In genomic region chr7:45124224-45125143, GRCm38 (mm10) we compare ENCODE assay signal across 8 mouse cellular contexts. TPM values are rescaled to one million over a fixed set of nuclear protein-coding genes. Genes with fewer than 3 reads are reported as not detected.
DNase-seq lines count a peak whose midpoint lies in the region; ATAC-seq and TF ChIP-seq lines count a peak whose summit lies in the region.

Rps11 (minus strand) TSS chr7:45124439.

- peaks cover 10 to 47% of the 10 kb centered on the region in 2 experiments for H3K4me1 ChIP-seq in CH12.LX (ENCODE audit: control insufficient read depth in 1 of 2, insufficient read depth in 2 of 2)
- peaks cover 28% of the 10 kb centered on the region for H3K4me1 ChIP-seq in forebrain, embryonic 11.5 days (replicated peaks; ENCODE audit: control insufficient read depth, insufficient read depth, low read length)
- H3K4me1 ChIP-seq in heart, embryonic 16.5 days (ENCODE audit: control insufficient read depth, insufficient read depth, low read length): peaks cover 46% of the 10 kb centered on the region
- H3K4me1 ChIP-seq in liver, embryonic 15.5 days (replicated peaks): peaks cover 81% of the 10 kb centered on the region
- H3K4me1 ChIP-seq in neural tube, embryonic 12.5 days: peaks cover 35% of the 10 kb centered on the region

- peak; percentile 86 for TF ChIP-seq POLR2A in CH12.LX (IDR thresholded peaks at IDR 0.05; ENCODE audit: low read depth, low read length)

- under 1% methylated on average over 59 of the region's 59 CpGs for WGBS in forebrain, embryonic 11.5 days
- WGBS in heart, embryonic 16.5 days: 1% methylated on average over 59 of the region's 59 CpGs
- WGBS in liver, embryonic 15.5 days (ENCODE audit: insufficient replicate concordance): under 1% methylated on average over 59 of the region's 59 CpGs
- under 1% methylated on average over 59 of the region's 59 CpGs for WGBS in neural tube, embryonic 12.5 days

- dilution Hi-C loops in CH12.LX (cut with MboI; ENCODE audit: extremely low pct_ligation_motif_present, extremely low pct_unique_long_range_greater_than_20kb, low sequenced_read_pairs): no loop called here

- ATAC-seq in forebrain, embryonic 11.5 days (replicated peaks; ENCODE audit: low FRiP score): peak; percentile 81
- peak; percentile 81 for ATAC-seq in heart, embryonic 16.5 days (replicated peaks; ENCODE audit: extremely low read depth, insufficient read depth, low FRiP score)
- peak; percentile 77 for ATAC-seq in liver, embryonic 15.5 days (ENCODE audit: insufficient read depth)
- ATAC-seq in neural tube, embryonic 12.5 days (ENCODE audit: low FRiP score, low read depth): peak; percentile 81

- TF ChIP-seq RAD21 in CH12.LX (IDR thresholded peaks at IDR 0.05; ENCODE audit: low read depth, low read length): no peak

- peak within 1 kb of the TSS; percentile 84 to 93 (median 92) for H3K4me3 ChIP-seq in CH12.LX (replicated peaks in 1 of 3; ENCODE audit: low read depth in 2 of 3, low read length in 2 of 3, poor library complexity in 1 of 3)
- H3K4me3 ChIP-seq in forebrain, embryonic 11.5 days (ENCODE audit: low read depth, low read length): peak within 1 kb of the TSS; percentile 87
- H3K4me3 ChIP-seq in heart, embryonic 16.5 days (ENCODE audit: low read length): peak within 1 kb of the TSS; percentile 94
- H3K4me3 ChIP-seq in liver, embryonic 15.5 days (replicated peaks): peak within 1 kb of the TSS; percentile 83
- H3K4me3 ChIP-seq in neural tube, embryonic 12.5 days: peak within 1 kb of the TSS; percentile 92

- peak within 1 kb of the TSS; percentile 82 for H3K27ac ChIP-seq in CH12.LX (ENCODE audit: insufficient read depth, low read depth)
- peak within 1 kb of the TSS; percentile 93 for H3K27ac ChIP-seq in forebrain, embryonic 11.5 days (ENCODE audit: low read depth, low read length)
- H3K27ac ChIP-seq in heart, embryonic 16.5 days (ENCODE audit: low read length): peak within 1 kb of the TSS; percentile 91
- H3K27ac ChIP-seq in liver, embryonic 15.5 days (replicated peaks): peak within 1 kb of the TSS; percentile 87
- H3K27ac ChIP-seq in neural tube, embryonic 12.5 days: peak within 1 kb of the TSS; percentile 59

- peaks cover 44% of the 10 kb centered on the region for H3K79me2 ChIP-seq in CH12.LX (replicated peaks; ENCODE audit: control insufficient read depth, extremely low read depth, insufficient read depth, poor library complexity, severe bottlenecking)

- H3K36me3 ChIP-seq in CH12.LX (replicated peaks in 1 of 2; ENCODE audit: control insufficient read depth in 1 of 2, insufficient read depth in 1 of 2, low read length in 1 of 2): peaks cover 55 to 70% of the 10 kb centered on the region in 2 experiments
- H3K36me3 ChIP-seq in forebrain, embryonic 11.5 days (ENCODE audit: control insufficient read depth, insufficient read depth, low read length): peaks cover 40% of the 10 kb centered on the region
- peaks cover 51% of the 10 kb centered on the region for H3K36me3 ChIP-seq in heart, embryonic 16.5 days (ENCODE audit: control insufficient read depth, insufficient read depth)
- peaks cover 67% of the 10 kb centered on the region for H3K36me3 ChIP-seq in liver, embryonic 15.5 days (replicated peaks)
- H3K36me3 ChIP-seq in neural tube, embryonic 12.5 days: peaks cover 62% of the 10 kb centered on the region

- peak within 1 kb of the TSS; percentile 96 for H3K9ac ChIP-seq in CH12.LX (ENCODE audit: insufficient read depth, low read depth)
- peak within 1 kb of the TSS; percentile 99 for H3K9ac ChIP-seq in forebrain, embryonic 11.5 days (ENCODE audit: low read length)
- peak within 1 kb of the TSS; percentile 98 for H3K9ac ChIP-seq in heart, embryonic 16.5 days (ENCODE audit: low read length)
- H3K9ac ChIP-seq in liver, embryonic 15.5 days: peak within 1 kb of the TSS; percentile 87
- H3K9ac ChIP-seq in neural tube, embryonic 12.5 days: peak within 1 kb of the TSS; percentile 97

- no peaks in the 10 kb centered on the region for H3K27me3 ChIP-seq in CH12.LX (replicated peaks)
- H3K27me3 ChIP-seq in forebrain, embryonic 11.5 days (ENCODE audit: control insufficient read depth, insufficient read depth, low read length): no peaks in the 10 kb centered on the region
- no peaks in the 10 kb centered on the region for H3K27me3 ChIP-seq in heart, embryonic 16.5 days (ENCODE audit: control insufficient read depth, insufficient read depth, low read length)
- no peaks in the 10 kb centered on the region for H3K27me3 ChIP-seq in liver, embryonic 15.5 days
- H3K27me3 ChIP-seq in neural tube, embryonic 12.5 days (replicated peaks): no peaks in the 10 kb centered on the region

- peak; percentile 99 for DNase-seq in CH12.LX (ENCODE audit: extremely low read depth)
- peak; percentile 99 for DNase-seq in c-Kit-positive CD71-positive TER-119-negative erythroid progenitor cells, embryonic 14.5 days (ENCODE audit: low read depth)
- DNase-seq in forebrain, embryonic 11.5 days (ENCODE audit: low spot score): peak; percentile 99
- DNase-seq in kidney, postnatal 36 days: peak; percentile 99
- DNase-seq in telencephalon, adult 2 months (ENCODE audit: low read depth, low spot score): peak; percentile 100

- peak within 1 kb of the TSS; percentile 60 for H3K4me2 ChIP-seq in CH12.LX (ENCODE audit: insufficient read depth, low read depth, poor library complexity, severe bottlenecking)
- H3K4me2 ChIP-seq in forebrain, embryonic 11.5 days (ENCODE audit: low read depth, low read length, severe bottlenecking): peak within 1 kb of the TSS; percentile 76
- peak within 1 kb of the TSS; percentile 93 for H3K4me2 ChIP-seq in heart, embryonic 16.5 days (ENCODE audit: low read depth, low read length)
- H3K4me2 ChIP-seq in liver, embryonic 15.5 days: peak within 1 kb of the TSS; percentile 88
- peak within 1 kb of the TSS; percentile 78 for H3K4me2 ChIP-seq in neural tube, embryonic 12.5 days (replicated peaks)

- H3K9me3 ChIP-seq in CH12.LX (replicated peaks; ENCODE audit: low read length): no peaks in the 10 kb centered on the region
- no peaks in the 10 kb centered on the region for H3K9me3 ChIP-seq in forebrain, embryonic 11.5 days (ENCODE audit: control insufficient read depth, low read length)
- H3K9me3 ChIP-seq in heart, embryonic 16.5 days (replicated peaks; ENCODE audit: control insufficient read depth, low read length): no peaks in the 10 kb centered on the region
- H3K9me3 ChIP-seq in liver, embryonic 15.5 days (replicated peaks): no peaks in the 10 kb centered on the region
- no peaks in the 10 kb centered on the region for H3K9me3 ChIP-seq in neural tube, embryonic 12.5 days

- TF ChIP-seq CTCF in CH12.LX (conservative IDR thresholded peaks at IDR 0.05 in 1 of 2, IDR thresholded peaks at IDR 0.05 in 1 of 2; ENCODE audit: low read depth in 2 of 2, low read length in 2 of 2): 0 out of 4 replicates have a peak, but pooled peaks of 1 of the 2 experiments have one; percentile 8

- in situ Hi-C loops in CH12.LX (cut with MboI; ENCODE audit: low pct_ligation_motif_present, low pct_unique_long_range_greater_than_20kb, low sequenced_read_pairs): loop anchor here (5.0 kb wide), 1 partner anchor 42 kb away; no protein-coding TSS in a partner anchor

- TF ChIP-seq EP300 in CH12.LX (IDR thresholded peaks at IDR 0.05; ENCODE audit: low read length): no peak

TF ChIP-seq in CH12.LX, 34 proteins besides CTCF, POLR2A, EP300 and RAD21 (continues in another document):
- TF ChIP-seq RCOR1 (conservative IDR thresholded peaks at IDR 0.05; ENCODE audit: low read depth, low read length) (0 out of 2 replicates have a peak, but pooled peaks have one; percentile 53), ZNF384 (IDR thresholded peaks at IDR 0.05; ENCODE audit: low read depth, low read length) (no peak), USF2 (conservative IDR thresholded peaks at IDR 0.05; ENCODE audit: low read depth, low read length) (peak; percentile 78), POLR2AphosphoS2 (IDR thresholded peaks at IDR 0.05; ENCODE audit: low read depth, low read length) (peak; percentile 99), MEF2A (IDR thresholded peaks at IDR 0.05; ENCODE audit: borderline replicate concordance, low read depth, low read length) (no peak; the same call in 1 of the 2 replicates), HCFC1 (IDR thresholded peaks at IDR 0.05; ENCODE audit: low read depth, low read length) (peak; percentile 87), CHD1 (IDR thresholded peaks at IDR 0.05; ENCODE audit: low read depth, low read length) (peak; percentile 8; the same call in 1 of the 2 replicates), SMC3 (IDR thresholded peaks at IDR 0.05; ENCODE audit: low read depth, low read length) (no peak), CHD2 (IDR thresholded peaks at IDR 0.05; ENCODE audit: low read length) (peak; percentile 98), ZC3H11A (IDR thresholded peaks at IDR 0.05; ENCODE audit: low read depth, low read length) (no peak), UBTF (IDR thresholded peaks at IDR 0.05; ENCODE audit: low read depth, low read length) (no peak), MXI1 (IDR thresholded peaks at IDR 0.05; ENCODE audit: low read depth, low read length) (peak; percentile 98), MAX (IDR thresholded peaks at IDR 0.05; ENCODE audit: low read length) (peak; percentile 99), SIN3A (IDR thresholded peaks at IDR 0.05; ENCODE audit: low read length) (peak; percentile 66; the same call in 1 of the 2 replicates), MAZ (IDR thresholded peaks at IDR 0.05; ENCODE audit: low read depth, low read length) (no peak), BHLHE40 (IDR thresholded peaks at IDR 0.05; ENCODE audit: low read depth, low read length) (peak; percentile 97), IRF4 (IDR thresholded peaks at IDR 0.05; ENCODE audit: low read depth, low read length) (peak; percentile 59), JUND (conservative IDR thresholded peaks at IDR 0.05; ENCODE audit: low read depth, low read length) (no peak), GABPA (IDR thresholded peaks at IDR 0.05; ENCODE audit: insufficient replicate concordance, low read depth, low read length) (no peak; the same call in 1 of the 2 replicates), E2F4 (IDR thresholded peaks at IDR 0.05; ENCODE audit: insufficient replicate concordance, low read depth, low read length) (peak; percentile 91; the same call in 1 of the 2 replicates), JUN (IDR thresholded peaks at IDR 0.05; ENCODE audit: insufficient read depth, low read depth, low read length) (no peak), PAX5 (IDR thresholded peaks at IDR 0.05; ENCODE audit: low read length) (no peak), TCF12 (IDR thresholded peaks at IDR 0.05; ENCODE audit: low read depth, low read length) (peak; percentile 89)

RNA-seq across cellular contexts. Expression of gene Rps11, which starts in this region (rescaled TPM):
- 1,839 and 2,104 TPM in 2 replicates for total RNA-seq in CH12.LX (2012; rRNA removed)
- 898 and 923 TPM in 2 replicates for total RNA-seq in CH12.LX (2014; rRNA removed)
- 1,465 and 1,699 TPM in 2 replicates for polyA plus RNA-seq in CH12.LX (2012; ENCODE audit: insufficient read length, low read depth)
- 1,418 and 1,481 TPM in 2 replicates for polyA plus RNA-seq in forebrain, embryonic 11.5 days (2014; fragmentation: Nextera tagmentation; extraction: Ambion mirVana)
- 809 and 812 TPM in 2 replicates for polyA plus RNA-seq in heart, embryonic 16.5 days (2015; fragmentation: Nextera tagmentation; extraction: Ambion mirVana)
- 673 and 768 TPM in 2 replicates for polyA plus RNA-seq in liver, embryonic 15.5 days (2015; fragmentation: Nextera tagmentation; extraction: Ambion mirVana)
- polyA plus RNA-seq in neural tube, embryonic 12.5 days (2016; fragmentation: Nextera tagmentation; extraction: Ambion mirVana): 1,089 and 1,117 TPM in 2 replicates

Comparison
In these comparisons a context has a peak if more than half of its experiments do, and no peak if none do; other contexts are left out.
1. Peak in every context shown above with its lines: DNase-seq, ATAC-seq, H3K4me3 ChIP-seq and H3K27ac ChIP-seq.